Mouse (Mus musculus) kidney, postnatal 36 days (tissue): ENCODE data around the gene Nup205.
A peak's percentile ranks its signal among the peaks of the same experiment; 100 is the strongest.

Source experiments
- DNase-seq, 2 experiments: peaks; one replicate each; pipeline ENCODE4 v3.0.0; 2021 to 2022; ENCODE audit warnings: mixed read lengths in 2 of 2

Gene Nup205

DNA sequence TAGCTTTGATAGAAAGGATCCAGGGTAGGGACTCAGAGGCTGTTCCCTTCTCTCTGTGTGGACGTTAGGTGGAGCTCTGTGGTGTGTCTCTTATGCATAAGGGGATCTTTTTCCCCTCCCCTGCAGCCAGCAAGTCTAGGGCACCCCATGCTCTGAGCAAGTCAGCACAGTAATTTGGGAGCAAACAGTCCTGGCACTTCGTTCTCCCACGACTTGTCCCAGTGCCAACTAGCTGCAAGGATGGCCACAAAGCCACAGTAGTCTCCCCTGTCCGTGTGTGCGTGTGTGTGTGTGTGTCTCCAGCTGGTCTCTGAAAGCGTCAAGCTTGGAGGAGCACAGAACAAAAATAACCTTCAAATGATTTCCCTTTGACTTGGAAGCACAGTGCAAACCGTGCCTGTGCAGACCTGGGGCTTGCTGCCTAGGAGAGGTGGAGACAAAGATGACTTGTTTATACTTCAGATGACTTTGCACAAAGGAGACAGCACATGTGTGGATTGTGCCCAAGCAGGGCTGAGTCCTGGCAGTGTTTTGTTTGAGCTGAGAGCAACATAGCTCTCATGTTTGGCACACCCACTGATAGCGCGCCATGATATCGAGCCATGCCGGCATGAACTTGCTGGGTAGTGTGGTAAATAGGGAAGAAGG, 111.0 kb downstream of the Nup205 start:
- DNase-seq, result peak; percentile 73 to 83

DNA sequence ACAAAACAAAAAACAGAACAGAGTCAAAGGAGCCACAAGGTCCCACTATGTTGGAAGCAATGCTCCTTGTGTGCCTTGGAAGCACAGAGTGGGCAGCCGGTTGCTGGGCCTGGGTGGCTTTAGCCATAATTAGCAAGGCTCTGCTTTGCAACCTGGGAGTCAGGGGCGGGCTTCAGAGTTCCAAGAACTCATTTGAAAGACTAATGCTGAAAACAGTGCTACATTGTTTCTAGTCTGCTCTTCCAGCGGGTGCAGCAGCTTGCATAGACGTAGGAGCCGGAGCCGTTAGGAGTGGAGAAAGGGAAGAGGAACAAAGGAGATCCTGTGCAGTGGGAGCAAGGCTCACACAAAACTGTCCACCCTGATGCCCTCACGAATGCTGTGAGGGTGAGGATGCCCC, 111.7 kb downstream of the Nup205 start:
- DNase-seq, result no peak

DNA sequence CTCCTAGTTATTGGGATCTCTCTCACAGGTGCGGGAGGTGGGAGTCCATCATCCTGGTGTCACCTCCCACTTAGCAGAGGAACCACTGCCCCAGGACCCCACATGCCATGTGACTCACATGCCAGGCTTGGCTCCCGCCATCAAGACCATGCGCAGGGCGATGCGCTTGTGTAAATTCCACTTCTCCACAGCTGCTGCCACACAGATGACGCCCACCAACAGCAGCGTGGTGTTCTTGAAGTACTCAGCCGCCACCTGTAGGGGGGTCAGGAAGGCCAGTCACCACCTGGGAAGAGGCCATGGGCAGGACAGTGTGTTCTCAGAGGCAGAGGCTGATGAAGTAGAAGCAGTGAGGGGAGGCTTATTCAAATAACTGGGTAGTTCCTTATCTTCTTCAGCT, 112.5 kb downstream of the Nup205 start:
- DNase-seq, result no peak

DNA sequence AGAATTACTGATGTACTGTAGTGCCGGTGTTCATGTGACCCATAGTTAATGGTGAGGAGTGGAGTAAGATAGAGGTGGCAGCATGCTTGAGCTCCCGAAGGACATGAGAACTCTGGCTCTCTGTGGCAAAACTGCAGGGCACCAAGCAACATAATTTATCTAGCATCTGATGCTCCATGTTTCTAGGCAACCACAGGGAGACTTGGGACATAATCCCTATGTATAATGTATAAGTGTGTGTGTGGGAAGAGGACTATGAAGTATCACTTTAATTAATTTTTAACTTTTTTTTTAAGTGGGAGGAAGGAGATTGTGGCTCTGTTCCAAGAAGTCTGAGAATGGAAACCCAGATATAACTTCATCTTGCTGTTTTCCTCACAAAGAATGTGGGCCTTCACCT, 117.7 kb downstream of the Nup205 start:
- no peak for DNase-seq

DNA sequence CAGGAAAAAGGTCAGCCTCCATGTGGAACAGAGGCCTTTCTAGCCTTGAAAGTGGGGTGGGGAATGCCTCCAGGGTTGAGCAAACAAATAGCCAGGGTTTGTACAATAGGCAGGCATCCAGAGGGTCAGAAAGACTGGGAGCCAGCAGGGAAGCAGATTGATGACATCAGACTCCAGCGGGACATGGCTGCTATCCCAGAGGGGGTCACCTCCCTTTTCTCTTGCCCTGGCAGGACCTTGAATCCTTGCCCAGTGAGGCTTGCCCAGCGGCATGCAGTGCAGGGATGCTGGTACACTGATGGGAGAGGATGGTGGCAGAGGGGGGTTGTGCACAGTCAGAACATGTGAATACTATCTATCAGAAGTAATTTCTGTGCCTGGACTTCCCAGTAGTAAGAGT, 119.8 kb downstream of the Nup205 start:
- DNase-seq, result peak; percentile 76 to 77
